Mouse (Mus musculus) frontal cortex, postnatal 36 days (tissue): ENCODE measurements at regions not wholly inside any gene's neighbourhood (a gene's known extent, or its start where the extent isn't known, plus 50 kb on each side); places are given as distances from the start of the nearest gene placed in this dataset.

ENCODE experiments used
- DNase-seq, 2 experiments: peaks; one replicate each; pipeline ENCODE4 v3.0.0; 2022; ENCODE audit warnings: low spot score in 2 of 2

- no peak for DNase-seq
These were observed 55.7 kb downstream of the Id4 start for GRCm38 (mm10) chr13:48316747-48317146.

DNA sequence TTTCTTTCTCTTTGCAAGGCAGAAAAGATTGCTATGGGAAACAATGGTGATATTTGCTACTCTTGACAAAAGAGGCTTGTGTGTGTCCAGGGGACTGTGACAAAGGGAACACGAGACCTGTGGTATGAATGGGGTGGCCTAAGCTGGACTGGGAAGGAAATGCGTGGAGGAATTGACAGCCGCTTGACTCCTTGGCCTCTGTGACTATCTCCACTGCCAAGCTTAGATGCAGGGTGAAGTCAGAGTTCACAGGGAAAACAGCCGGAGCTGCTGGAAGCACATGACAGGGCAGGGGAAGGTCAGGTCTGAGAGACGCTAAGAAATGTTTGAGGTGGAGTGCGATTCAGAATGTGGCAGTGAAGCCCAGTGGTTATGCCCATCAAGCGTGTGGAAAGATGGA is 56.4 kb downstream of the Id4 start:
- no peak for DNase-seq

DNA sequence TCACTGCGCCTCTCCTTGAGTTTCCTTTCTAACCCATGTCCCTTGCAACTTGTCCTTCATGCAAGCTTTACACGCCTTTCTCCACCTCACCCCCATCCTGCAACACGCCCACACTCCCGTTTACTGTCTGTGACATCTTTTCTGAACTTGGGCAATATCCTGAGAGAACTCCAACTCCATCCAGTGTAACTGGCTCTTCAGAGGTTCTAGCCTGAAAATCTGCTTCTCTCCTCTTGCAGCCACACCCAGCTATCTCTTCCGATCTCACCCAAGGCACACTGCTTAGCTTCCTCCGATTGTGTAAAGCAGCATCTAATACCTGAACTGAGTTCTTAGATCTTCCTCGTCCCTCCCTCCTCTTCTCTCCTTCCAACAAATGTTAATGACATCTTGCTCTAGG is 58.0 kb downstream of the Id4 start:
- no peak for DNase-seq

GRCm38 (mm10) chr13:48324290-48324718 is 63.3 kb downstream of the Id4 start:
- peak; percentile 2 to 6 for DNase-seq

- no peak for DNase-seq
These were observed 69.6 kb downstream of the Id4 start for GRCm38 (mm10) chr13:48330619-48331018.

GRCm38 (mm10) chr13:48336135-48336534 is 75.1 kb downstream of the Id4 start:
- no peak for DNase-seq

GRCm38 (mm10) chr13:48336602-48337001 is 75.6 kb downstream of the Id4 start:
- DNase-seq: no peak

GRCm38 (mm10) chr13:48338561-48338960 is 77.5 kb downstream of the Id4 start:
- no peak for DNase-seq

GRCm38 (mm10) chr13:48350124-48350523 is 89.1 kb downstream of the Id4 start:
- no peak for DNase-seq

GRCm38 (mm10) chr13:48350955-48351354 is 89.9 kb downstream of the Id4 start:
- DNase-seq: no peak

DNA sequence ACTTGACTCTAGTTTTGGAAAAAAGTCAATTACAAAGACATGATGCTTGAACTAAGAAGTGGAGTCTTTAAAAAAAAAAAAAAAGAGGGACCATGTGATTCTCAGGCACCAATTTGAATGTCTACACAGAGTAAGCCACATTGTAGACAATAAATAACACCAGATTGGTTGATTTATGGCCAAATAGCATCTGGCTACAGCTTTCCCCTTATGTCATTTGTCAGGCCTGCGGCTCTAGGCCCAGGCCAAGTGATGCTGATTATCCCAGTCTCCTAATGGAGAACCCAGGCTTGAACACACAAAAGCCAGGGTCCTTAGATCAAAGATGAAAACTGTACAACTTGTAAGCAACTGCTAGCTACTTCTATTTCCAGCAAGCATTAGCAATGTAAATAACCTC is 96.1 kb downstream of the Id4 start:
- no peak for DNase-seq

- DNase-seq: peak; percentile 1 to 4
These were observed 96.6 kb downstream of the Id4 start for GRCm38 (mm10) chr13:48357640-48358039.

- DNase-seq: no peak
These were observed 110.0 kb downstream of the Id4 start for GRCm38 (mm10) chr13:48371060-48371459.

DNA sequence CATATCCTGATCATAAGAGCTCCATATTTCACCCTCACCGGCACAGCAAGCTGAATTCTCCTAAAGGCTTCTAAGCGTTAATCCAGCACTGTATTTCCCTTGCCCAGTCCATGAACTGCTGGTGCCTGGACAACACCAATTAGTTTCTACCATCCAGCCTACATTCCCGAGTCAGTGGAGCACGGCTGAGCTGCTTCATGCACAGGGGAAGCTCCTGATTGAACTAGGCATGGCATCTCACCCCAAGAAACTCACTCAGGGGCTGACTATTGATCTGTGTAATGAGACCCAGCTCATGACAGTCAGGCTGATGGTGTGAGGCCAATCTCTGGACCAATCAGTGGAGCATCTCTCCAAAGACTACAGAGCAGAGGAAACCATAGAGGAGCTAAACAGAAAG is 115.4 kb downstream of the Id4 start:
- no peak for DNase-seq

DNA sequence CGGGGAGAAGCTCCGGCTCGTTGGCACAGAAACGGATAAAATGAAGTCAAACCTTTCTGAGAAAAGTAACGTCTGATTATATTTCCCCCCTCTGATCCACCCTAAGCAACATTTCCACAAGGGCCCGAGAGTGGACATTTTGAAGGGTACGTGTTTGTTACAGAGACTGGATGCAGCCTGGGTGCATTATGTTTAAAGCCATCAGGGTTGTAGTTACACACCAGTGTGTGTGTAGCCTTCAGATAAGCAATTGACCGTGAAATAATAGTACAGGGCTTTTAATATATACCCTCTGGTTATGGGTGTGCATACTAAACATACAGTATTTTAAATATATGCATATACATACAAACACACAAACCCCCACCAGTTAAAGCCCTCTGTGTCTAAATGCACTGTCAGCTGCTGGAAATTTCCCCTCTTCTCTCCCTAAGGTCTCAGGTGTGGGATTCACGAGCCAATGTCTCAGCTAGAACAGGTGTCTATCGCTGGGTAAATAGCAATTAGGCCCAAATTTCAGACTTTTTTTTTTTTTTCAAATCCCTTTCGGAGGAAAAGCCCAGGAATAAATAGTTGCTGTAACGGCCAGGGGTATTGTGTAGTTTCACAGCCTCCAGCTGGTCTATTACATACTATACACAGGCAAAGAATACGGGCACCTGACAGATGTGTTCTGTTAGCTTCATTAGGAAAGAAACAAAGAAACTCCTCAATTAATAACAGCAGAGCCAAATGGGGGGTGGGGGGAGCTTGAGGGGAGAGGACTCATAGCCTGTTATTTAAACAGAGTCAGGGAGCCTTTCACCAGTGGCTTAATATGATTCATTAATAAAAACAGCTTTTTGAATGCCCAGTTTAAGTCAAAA is 122.8 kb downstream of the Id4 start:
- DNase-seq: no peak

DNA sequence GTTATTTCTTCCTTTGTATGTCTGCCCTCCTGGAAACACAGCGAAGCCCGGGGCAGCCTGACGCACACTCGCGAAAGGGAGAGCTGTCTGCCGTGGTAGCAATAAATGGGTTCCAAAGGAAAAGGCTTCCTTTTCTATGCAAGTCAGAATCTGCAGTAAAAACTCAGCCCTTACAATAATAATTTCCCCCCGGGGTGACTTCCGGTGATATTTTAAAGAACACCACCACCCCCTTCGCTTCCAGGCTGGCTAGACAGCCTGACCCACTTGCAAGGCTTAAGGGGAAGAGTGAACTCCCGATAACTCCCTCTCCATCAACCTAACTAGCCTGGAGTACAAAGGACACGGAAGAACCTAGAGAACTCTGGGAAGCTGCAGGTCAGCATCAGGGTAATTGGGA is 123.9 kb downstream of the Id4 start:
- DNase-seq: no peak

DNA sequence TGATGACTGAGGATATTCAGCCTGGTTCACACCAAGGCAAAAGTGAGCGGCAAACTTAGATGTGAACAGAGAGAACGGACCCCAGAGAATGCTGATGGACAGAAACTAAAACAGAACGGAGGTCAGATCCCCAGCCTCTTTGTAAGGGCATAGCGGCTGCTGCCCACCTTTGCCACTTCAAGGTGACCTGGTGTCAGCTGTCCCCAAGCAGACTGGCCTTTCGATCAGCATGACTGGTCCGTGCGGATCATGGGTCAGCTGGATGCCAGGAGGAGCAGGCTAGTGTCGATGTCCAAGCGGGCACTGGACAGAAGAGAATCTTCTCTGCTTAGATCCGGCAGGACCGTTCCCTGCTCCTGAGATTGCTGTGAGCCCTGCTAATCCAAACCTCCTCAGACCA is 122.1 kb downstream of the Zfp169 start:
- DNase-seq: no peak

DNA sequence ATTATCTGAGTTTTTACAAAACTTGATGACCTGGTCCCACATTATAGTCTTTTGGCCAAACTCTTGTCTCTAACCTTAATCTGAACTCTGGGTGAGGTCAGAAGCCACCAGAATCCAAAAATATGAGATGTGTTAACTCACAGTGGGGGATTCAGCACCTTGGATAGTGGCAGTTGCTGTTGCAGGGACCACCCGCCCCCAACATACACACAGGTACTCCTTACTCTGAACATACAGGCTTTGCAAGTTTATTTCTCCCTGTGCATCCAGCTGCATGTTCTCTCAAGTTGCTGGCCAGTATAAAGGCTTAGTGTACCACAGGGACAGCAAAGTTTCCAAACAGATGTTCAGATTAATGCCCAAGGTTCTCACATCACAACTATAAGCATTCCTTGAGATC is 115.5 kb downstream of the Zfp169 start:
- DNase-seq: no peak

GRCm38 (mm10) chr13:48398617-48399016 is 114.6 kb downstream of the Zfp169 start:
- DNase-seq: no peak

- DNase-seq: no peak
These were observed 110.9 kb downstream of the Zfp169 start for GRCm38 (mm10) chr13:48402316-48402715.

DNA sequence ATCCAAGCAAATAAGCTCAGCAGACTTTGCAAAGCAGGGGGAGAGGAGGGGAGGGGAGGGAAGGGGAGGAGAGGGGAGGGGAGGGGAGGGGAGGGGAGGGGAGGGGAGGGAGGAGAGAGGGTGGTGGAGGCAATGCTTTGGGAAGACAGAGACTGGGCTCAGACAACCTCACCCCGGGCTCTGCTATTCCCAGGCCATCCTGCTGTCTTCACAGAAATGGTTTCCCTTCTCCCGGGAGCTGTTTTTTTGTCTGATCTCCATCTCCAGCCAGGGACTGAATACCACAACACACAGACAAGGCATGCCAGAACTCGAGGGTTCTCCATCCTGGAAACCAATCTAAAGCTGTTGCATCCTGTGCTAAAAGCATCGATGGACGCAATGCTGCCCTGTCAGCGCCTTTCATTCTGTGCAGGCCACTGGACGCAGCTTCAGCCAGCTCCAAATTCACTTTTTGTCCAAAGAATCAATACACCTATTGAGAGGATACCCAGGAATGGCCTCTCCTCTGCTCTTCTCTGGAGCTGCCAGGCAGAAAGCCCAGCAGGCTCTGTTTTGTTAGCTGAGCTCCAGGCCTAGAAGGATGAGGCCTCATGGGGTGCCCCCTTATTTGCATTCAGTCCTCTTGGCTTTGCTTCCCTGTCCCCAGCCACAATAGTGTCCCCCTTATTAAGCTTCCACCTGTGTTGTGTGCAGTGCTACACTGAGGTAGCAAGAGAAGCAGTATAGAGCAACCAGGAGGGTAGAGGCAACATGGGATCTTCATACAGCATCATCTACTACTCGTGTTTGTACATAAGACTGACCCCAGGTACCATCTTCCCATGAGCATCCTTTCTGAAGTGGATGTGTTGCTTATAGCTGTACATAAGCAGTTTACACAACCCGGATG is 90.6 kb downstream of the Zfp169 start:
- no peak for DNase-seq

GRCm38 (mm10) chr13:48426816-48427215 is 86.4 kb downstream of the Zfp169 start:
- DNase-seq: no peak
